Mouse (Mus musculus) intestine, embryonic 16.5 days (tissue): Measurements from ENCODE around the gene Pde1b. TPM values are rescaled to one million over a fixed set of nuclear protein-coding genes. Genes with fewer than 3 reads are reported as not detected.

Source experiments
- ATAC-seq: fragments of 200-750 bp; cut with Nextera tagmentation; 2 replicates; pipeline ENCODE4 v1.8.0; 2017; ENCODE audit warnings: moderate TSS enrichment, moderate library complexity
- H3K27ac ChIP-seq: fragments of 300-500 bp; sonication (generic); 2 replicates; pipeline ENCODE4 v1.5.1; 2014; ENCODE audit warnings: mild to moderate bottlenecking, low read length
- H3K27me3 ChIP-seq: fragments of 300-500 bp; sonication (generic); replicated peaks from 2 replicates; pipeline ENCODE4 v1.6.1; 2014; ENCODE audit warnings: low read length, control low read depth, mixed read lengths; ENCODE audit not compliant: control insufficient read depth, insufficient read depth
- H3K36me3 ChIP-seq: fragments of 300-500 bp; sonication (generic); 2 replicates; pipeline ENCODE4 v1.6.1; 2014; ENCODE audit warnings: low read length, control low read depth; ENCODE audit not compliant: control insufficient read depth, insufficient read depth
- H3K4me1 ChIP-seq: fragments of 300-500 bp; sonication (generic); 2 replicates; pipeline ENCODE4 v1.6.1; 2014; ENCODE audit warnings: low read length, control low read depth, mixed read lengths; ENCODE audit not compliant: control insufficient read depth, insufficient read depth
- H3K4me2 ChIP-seq: fragments of 300-500 bp; sonication (generic); 2 replicates; pipeline ENCODE4 v1.6.1; 2014; ENCODE audit warnings: low read depth, low read length, control low read depth
- H3K4me3 ChIP-seq: fragments of 300-500 bp; sonication (generic); 2 replicates; pipeline ENCODE4 v1.5.1; 2014; ENCODE audit warnings: mild to moderate bottlenecking, low read length
- H3K9ac ChIP-seq: fragments of 300-500 bp; sonication (generic); 2 replicates; pipeline ENCODE4 v1.6.1; 2014; ENCODE audit warnings: low read depth, low read length
- H3K9me3 ChIP-seq: fragments of 300-500 bp; sonication (generic); 2 replicates; pipeline ENCODE4 v1.6.1; 2016; ENCODE audit warnings: low read length, control low read depth; ENCODE audit not compliant: control insufficient read depth
- WGBS: fragments of 180-500 bp; shearing (Covaris S2); extraction: QIAGEN DNeasy Blood & Tissue Kit; methylation state at CpG from one replicate; pipeline ENCODE4 v1.1.7; 2014; 5-methylcytosine and 5-hydroxymethylcytosine counted together
- polyA plus RNA-seq: library from polyadenylated mRNA; unstranded; fragments of >200 nt; fragmentation: Nextera tagmentation; extraction: Ambion mirVana; gene quantifications from 2 replicates; pipeline ENCODE4 v1.2.1, GENCODE M21; 2015

The Pde1b gene
- polyA plus RNA-seq, 1 experiment from 2014 or later = 5.8 TPM

DNA sequence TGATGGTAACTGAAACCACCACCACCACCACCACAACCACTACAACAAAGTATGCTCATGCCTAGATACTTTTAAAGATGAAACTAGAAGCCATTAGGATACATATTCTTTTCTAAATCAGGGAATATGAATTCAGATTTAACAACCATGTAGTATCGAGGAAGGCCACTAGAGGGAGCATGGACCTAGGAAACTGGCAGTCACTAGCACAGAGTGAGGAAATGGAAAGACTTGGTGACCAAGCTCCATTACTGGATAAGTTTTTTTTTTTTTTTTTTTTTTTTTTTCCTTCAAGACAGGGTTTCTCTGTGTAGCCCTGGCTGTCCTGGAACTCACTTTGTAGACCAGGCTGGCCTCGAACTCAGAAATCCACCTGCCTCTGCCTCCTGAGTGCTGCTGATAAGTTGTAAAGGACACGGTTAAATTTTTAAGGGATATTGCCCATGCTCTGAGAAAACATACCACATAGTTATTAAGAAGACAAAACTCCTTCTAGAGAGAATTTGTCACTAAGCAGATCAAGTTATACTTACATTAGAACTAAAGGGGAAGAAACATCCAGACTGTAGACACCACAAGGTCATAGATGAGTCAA lies 49.4 kb downstream of the Pde1b start:
- 0 out of 2 replicates have a peak, but pooled peaks have one; percentile 63 for ATAC-seq
- WGBS = 42% methylated on average over 3 of the region's 3 CpGs

DNA sequence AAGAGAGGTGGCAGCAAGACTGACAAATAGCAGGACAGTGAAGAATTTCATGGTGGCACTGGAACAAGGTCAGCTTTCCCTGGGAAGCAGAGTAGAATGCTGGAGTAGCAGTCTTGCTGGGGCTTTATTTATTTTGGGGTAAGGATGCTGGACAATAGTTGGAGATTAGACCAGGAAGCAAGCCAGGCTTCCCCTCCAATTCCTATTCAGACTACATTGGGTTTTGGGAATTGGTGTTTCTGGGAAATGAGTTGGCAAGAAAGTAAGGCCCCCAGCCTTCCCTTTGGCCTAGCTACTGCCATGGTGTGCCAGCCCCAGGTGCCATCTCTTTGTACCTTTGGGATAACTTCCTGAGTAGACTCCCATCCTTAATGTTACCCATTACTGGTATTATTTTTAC lies 62.1 kb downstream of the Pde1b start, which contains the start of gene Glycam1:
Glycam1 (minus strand) TSS at position 101 of the 400 bp plus-strand sequence.
- no peak for ATAC-seq
- Histone ChIP-seq H3K27me3 (no peaks in the 10 kb centered on the region), H3K9ac (no peak within 1 kb of the TSS), H3K4me3 (no peak within 1 kb of the TSS), H3K4me1 (no peaks in the 10 kb centered on the region), H3K9me3 (no peaks in the 10 kb centered on the region), H3K27ac (no peak within 1 kb of the TSS), H3K4me2 (no peak within 1 kb of the TSS), H3K36me3 (no peaks in the 10 kb centered on the region)

More for the DNA sequence above, 49.4 kb downstream of the Pde1b start:
- Histone ChIP-seq H3K27me3 (no peaks in the 10 kb centered on the region), H3K36me3 (no peaks in the 10 kb centered on the region), H3K4me2 (no peak overlapping the region), H3K9ac (no peak overlapping the region), H3K27ac (no peak overlapping the region), H3K4me1 (no peaks in the 10 kb centered on the region), H3K4me3 (no peak overlapping the region), H3K9me3 (no peaks in the 10 kb centered on the region)

Other genes with a start within 250 kb of the Pde1b start
- gene Nfe2, start 244.6 kb upstream of the Pde1b start, polyA plus RNA-seq = 3.4 and 5.2 TPM in 2 replicates
- gene Copz1, start 230.3 kb upstream of the Pde1b start, polyA plus RNA-seq = 297 and 298 TPM in 2 replicates
- gene Gpr84, start 192.4 kb upstream of the Pde1b start, polyA plus RNA-seq = 0.09 and 0.20 TPM in 2 replicates
- 3.6 and 4.1 TPM in 2 replicates for gene Zfp385a, start 162.9 kb upstream of the Pde1b start, polyA plus RNA-seq
- 40.3 and 43.0 TPM in 2 replicates for gene Itga5, start 136.3 kb upstream of the Pde1b start, polyA plus RNA-seq
- gene Gtsf1, start 72.6 kb upstream of the Pde1b start, polyA plus RNA-seq = not detected in 2 replicates
- not detected in 2 replicates for gene Gtsf2, start 54.6 kb upstream of the Pde1b start, polyA plus RNA-seq
- 3.7 and 3.8 TPM in 2 replicates for gene Nckap1l, start 49.2 kb upstream of the Pde1b start, polyA plus RNA-seq
- 7.5 and 8.4 TPM in 2 replicates for gene Ppp1r1a, start 35.0 kb downstream of the Pde1b start, polyA plus RNA-seq
- not detected in 2 replicates for gene Glycam1, start 62.0 kb downstream of the Pde1b start, polyA plus RNA-seq